Mouse (Mus musculus) hindbrain, embryonic 14.5 days (tissue): ENCODE measurements around the gene Tspo2. TPM values are rescaled to one million over a fixed set of nuclear protein-coding genes. Genes with fewer than 3 reads are reported as not detected.

Experiments
- ATAC-seq: fragments of 200-750 bp; cut with Nextera tagmentation; 2 replicates; pipeline ENCODE4 v1.8.0; 2017; ENCODE audit warnings: moderate number of reproducible peaks, mild to moderate bottlenecking, moderate TSS enrichment, moderate library complexity; ENCODE audit not compliant: low FRiP score
- DNase-seq: peaks from one replicate; pipeline ENCODE4 v3.0.0-alpha.2; 2015; ENCODE audit warnings: low spot score
- H3K27ac ChIP-seq: fragments of 300-500 bp; sonication (generic); 2 replicates; pipeline ENCODE4 v1.5.1; 2014; ENCODE audit warnings: mild to moderate bottlenecking, moderate library complexity
- H3K27me3 ChIP-seq: fragments of 300-500 bp; sonication (generic); 2 replicates; pipeline ENCODE4 v1.6.1; 2014; ENCODE audit warnings: mild to moderate bottlenecking, low read length, mixed read lengths; ENCODE audit not compliant: control insufficient read depth, insufficient read depth
- H3K36me3 ChIP-seq: fragments of 300-500 bp; sonication (generic); replicated peaks from 2 replicates; pipeline ENCODE4 v1.6.1; 2014; ENCODE audit not compliant: control insufficient read depth, insufficient read depth
- H3K4me1 ChIP-seq: fragments of 300-500 bp; sonication (generic); replicated peaks from 2 replicates; pipeline ENCODE4 v1.6.1; 2014; ENCODE audit warnings: antibody characterized with exemption, low read length, mixed read lengths; ENCODE audit not compliant: control insufficient read depth, insufficient read depth
- H3K4me2 ChIP-seq: fragments of 300-500 bp; sonication (generic); replicated peaks from 2 replicates; pipeline ENCODE4 v1.6.1; 2014; ENCODE audit warnings: mild to moderate bottlenecking, moderate library complexity
- H3K4me3 ChIP-seq: fragments of 300-500 bp; sonication (generic); replicated peaks from 2 replicates; pipeline ENCODE4 v1.5.1; 2014; ENCODE audit warnings: mild to moderate bottlenecking, low read length
- H3K9ac ChIP-seq: fragments of 300-500 bp; sonication (generic); 2 replicates; pipeline ENCODE4 v1.6.1; 2014
- H3K9me3 ChIP-seq: fragments of 300-500 bp; sonication (generic); 2 replicates; pipeline ENCODE4 v1.6.1; 2016; ENCODE audit warnings: low read length; ENCODE audit not compliant: control insufficient read depth
- WGBS: fragments of 180-500 bp; shearing (Covaris S2); extraction: QIAGEN DNeasy Blood & Tissue Kit; methylation state at CpG from one replicate; pipeline ENCODE4 v1.1.7; 2014; 5-methylcytosine and 5-hydroxymethylcytosine counted together
- polyA plus RNA-seq: library from polyadenylated mRNA; unstranded; fragments of >200 nt; fragmentation: Nextera tagmentation; extraction: Ambion mirVana; gene quantifications from 2 replicates; pipeline ENCODE4 v1.2.1, GENCODE M21; 2014

Tspo2 gene
- polyA plus RNA-seq, 1 experiment from 2014 or later, result 1.0 TPM

DNA sequence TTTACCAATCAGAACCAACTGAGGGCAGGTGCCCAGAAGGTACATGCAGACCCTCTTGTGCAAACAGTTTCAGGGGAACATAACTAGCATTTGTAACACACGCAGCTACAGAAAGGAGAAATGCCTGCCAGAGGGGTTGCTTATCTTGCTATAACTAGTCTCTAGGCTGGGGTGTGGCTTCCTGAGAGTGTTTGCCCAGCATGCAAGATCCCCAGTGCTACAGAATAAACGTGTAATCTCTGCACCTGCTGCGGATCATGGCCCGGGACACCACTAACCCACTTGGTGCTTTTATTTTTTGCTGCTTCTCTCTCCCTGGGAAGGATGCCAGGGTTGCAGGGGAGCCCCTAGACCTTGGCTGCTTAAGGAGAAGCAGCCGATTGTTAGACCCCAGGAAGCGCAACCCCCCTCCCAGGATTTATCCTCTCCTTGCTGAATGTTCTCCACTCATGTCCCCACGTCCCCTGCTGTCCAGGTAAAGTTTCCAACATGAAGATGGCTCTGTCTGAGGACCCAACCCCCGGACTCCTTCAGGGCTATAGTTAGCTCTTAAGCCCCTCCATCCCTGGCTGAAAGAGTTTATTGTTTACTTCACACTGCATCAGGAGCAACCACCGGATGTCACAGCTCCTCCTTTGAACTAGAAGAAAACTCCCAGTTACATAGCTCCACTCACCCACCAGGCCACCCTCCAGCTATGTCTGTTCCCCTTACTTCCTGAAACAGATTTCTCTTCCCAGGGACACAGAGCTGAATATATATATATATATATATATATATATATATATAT lies 25.3 kb downstream of the Tspo2 start:
- DNase-seq, result no peak
- Histone ChIP-seq H3K36me3 (no peaks in the 10 kb centered on the region), H3K4me2 (no peak overlapping the region)

DNA sequence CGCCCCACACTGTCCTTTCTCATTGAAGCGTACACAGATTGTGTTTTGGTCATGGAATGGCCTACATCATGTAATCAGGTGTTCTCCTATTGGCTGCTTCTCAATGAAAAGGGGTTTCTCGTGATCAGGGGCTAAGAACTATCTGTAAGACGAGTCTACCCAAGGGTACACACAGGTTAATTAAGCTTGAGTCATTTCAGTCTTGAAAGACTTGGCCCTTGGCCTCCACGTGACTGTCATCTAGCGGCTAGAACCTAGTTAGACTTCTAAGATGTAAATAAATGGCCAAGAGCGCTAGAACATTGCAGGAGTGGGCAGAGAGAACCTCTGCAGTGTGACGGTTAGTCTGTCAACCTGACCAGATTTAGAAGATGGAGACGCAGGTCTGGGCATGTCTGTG lies 27.1 kb downstream of the Tspo2 start:
- H3K27ac ChIP-seq, result no peak overlapping the region
- WGBS, result 90% methylated on average over 9 of the region's 9 CpGs
- ATAC-seq (no peak), DNase-seq (no peak)
- no peak overlapping the region for H3K4me2 ChIP-seq
- no peaks in the 10 kb centered on the region for H3K9me3 ChIP-seq
- H3K4me1 ChIP-seq, result no peaks in the 10 kb centered on the region; the same call in 1 of the 2 replicates
- no peak overlapping the region for H3K4me3 ChIP-seq
- no peak overlapping the region for H3K9ac ChIP-seq
- H3K36me3 ChIP-seq, result no peaks in the 10 kb centered on the region
- H3K27me3 ChIP-seq, result no peaks in the 10 kb centered on the region

More for the DNA sequence above, 25.3 kb downstream of the Tspo2 start:
- no peaks in the 10 kb centered on the region; the same call in 1 of the 2 replicates for H3K4me1 ChIP-seq
- no peak overlapping the region for H3K4me3 ChIP-seq
- H3K27ac ChIP-seq, result no peak overlapping the region
- ATAC-seq, result no peak
- H3K27me3 ChIP-seq, result no peaks in the 10 kb centered on the region
- WGBS, result 50% methylated on average over 9 of the region's 9 CpGs
- H3K9ac ChIP-seq, result no peak overlapping the region
- no peaks in the 10 kb centered on the region for H3K9me3 ChIP-seq

DNA sequence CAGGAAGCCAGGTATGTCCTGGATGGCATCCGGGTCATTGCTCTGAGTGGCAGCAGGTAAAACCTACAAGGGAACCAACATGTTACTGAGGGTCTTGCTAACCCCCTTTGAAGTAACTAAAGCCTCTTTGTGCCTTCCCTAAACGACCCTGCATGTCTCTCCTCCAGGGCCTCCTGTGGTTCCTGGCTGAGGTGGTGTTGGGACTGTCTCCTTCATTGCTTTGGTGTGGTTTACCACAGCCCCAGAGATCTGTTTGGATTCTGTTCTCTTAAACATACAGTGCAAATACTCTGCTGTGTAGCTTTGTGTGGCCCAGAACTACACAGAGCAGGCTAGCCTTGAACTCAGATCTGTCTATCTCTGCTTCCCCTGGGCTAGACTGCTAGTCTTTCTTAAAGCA lies 31.8 kb downstream of the Tspo2 start:
- 76% methylated on average over 2 of the region's 2 CpGs for WGBS
- H3K4me1 ChIP-seq, result no peaks in the 10 kb centered on the region
- H3K4me3 ChIP-seq, result no peak overlapping the region
- H3K36me3 ChIP-seq, result 0 out of 2 replicates have a peak, but pooled peaks cover 4% of the 10 kb centered on the region
- H3K4me2 ChIP-seq, result no peak overlapping the region
- H3K27ac ChIP-seq, result no peak overlapping the region
- H3K27me3 ChIP-seq, result no peaks in the 10 kb centered on the region
- no peaks in the 10 kb centered on the region for H3K9me3 ChIP-seq
- no peak overlapping the region for H3K9ac ChIP-seq
- DNase-seq (no peak), ATAC-seq (no peak)

DNA sequence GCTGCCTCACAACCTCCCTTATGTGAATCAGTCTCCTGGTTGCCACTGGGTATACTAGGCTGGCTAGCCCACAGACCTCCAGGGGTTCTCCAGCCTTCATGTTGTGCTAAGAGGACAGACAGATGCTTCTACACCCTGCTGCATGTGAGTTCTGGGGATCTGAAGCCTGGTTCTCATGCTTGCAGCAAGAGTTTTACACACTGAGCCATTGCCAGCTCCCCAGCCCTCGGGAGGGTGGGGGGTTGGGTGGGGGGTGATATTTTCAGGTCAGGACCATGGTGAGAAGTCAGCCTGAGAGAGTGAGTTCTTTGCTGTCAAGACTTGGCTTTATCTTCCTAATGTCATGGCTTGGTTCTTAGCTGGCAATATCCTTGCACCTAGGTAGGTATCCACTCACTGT lies 32.5 kb downstream of the Tspo2 start:
- Histone ChIP-seq H3K4me3 (no peak overlapping the region), H3K4me1 (no peaks in the 10 kb centered on the region), H3K27ac (no peak overlapping the region), H3K4me2 (no peak overlapping the region), H3K27me3 (no peaks in the 10 kb centered on the region), H3K36me3 (peaks cover 8% of the 10 kb centered on the region), H3K9me3 (no peaks in the 10 kb centered on the region), H3K9ac (no peak overlapping the region)
- DNase-seq (no peak), ATAC-seq (no peak)
- WGBS, result 100% methylated on average over 1 of the region's 1 CpGs

DNA sequence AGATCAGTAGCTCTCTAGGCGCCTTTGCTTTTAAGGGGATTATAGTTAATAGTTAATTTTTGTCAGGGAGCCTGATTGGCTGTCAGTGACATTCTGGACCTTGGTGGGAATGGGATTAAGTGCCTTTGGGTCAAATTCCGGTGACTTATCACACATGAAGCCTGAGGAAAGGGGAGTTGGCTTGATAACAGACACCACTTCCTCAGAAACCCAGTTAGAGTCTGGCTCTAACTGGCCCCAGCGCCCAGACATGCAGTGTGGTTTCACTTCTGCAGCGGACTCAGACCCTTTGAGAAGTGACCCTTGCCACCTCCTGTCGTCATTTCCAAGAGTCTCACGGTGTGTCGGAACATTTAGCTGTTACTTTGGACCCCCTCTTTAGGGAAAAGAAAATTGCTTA lies 33.1 kb downstream of the Tspo2 start:
- no peak overlapping the region for H3K4me2 ChIP-seq
- WGBS, result 82% methylated on average over 7 of the region's 7 CpGs
- no peaks in the 10 kb centered on the region for H3K9me3 ChIP-seq
- no peak for DNase-seq
- H3K27me3 ChIP-seq, result no peaks in the 10 kb centered on the region
- H3K4me3 ChIP-seq, result no peak overlapping the region
- no peak overlapping the region for H3K27ac ChIP-seq
- H3K9ac ChIP-seq, result no peak overlapping the region
- ATAC-seq, result no peak
- H3K36me3 ChIP-seq, result peaks cover 8% of the 10 kb centered on the region
- no peaks in the 10 kb centered on the region for H3K4me1 ChIP-seq

DNA sequence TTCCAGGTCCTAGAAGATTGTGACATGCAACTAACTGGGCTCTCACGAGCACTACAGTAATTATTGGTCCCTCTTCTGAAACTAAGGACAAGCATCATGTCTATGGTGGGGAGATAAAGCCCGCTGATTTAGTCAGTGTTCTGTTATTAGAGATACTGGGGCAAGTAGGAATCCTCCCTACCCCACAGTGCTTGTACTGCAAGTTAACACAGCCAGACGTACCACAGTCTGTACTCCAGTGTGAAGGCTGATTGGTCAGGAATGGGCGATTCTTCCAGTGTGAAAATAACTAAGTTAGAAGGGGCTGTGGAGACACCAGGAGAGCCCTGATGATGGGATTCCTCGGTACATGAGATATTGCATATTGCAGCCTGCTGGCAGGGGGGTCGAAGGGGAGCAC lies 33.8 kb downstream of the Tspo2 start:
- Histone ChIP-seq H3K4me3 (no peak overlapping the region), H3K27ac (no peak overlapping the region), H3K4me1 (no peaks in the 10 kb centered on the region), H3K4me2 (no peak overlapping the region), H3K9me3 (no peaks in the 10 kb centered on the region), H3K9ac (no peak overlapping the region), H3K36me3 (peaks cover 8% of the 10 kb centered on the region), H3K27me3 (no peaks in the 10 kb centered on the region)
- no peak for ATAC-seq
- DNase-seq, result no peak
- WGBS, result 92% methylated on average over 6 of the region's 6 CpGs

DNA sequence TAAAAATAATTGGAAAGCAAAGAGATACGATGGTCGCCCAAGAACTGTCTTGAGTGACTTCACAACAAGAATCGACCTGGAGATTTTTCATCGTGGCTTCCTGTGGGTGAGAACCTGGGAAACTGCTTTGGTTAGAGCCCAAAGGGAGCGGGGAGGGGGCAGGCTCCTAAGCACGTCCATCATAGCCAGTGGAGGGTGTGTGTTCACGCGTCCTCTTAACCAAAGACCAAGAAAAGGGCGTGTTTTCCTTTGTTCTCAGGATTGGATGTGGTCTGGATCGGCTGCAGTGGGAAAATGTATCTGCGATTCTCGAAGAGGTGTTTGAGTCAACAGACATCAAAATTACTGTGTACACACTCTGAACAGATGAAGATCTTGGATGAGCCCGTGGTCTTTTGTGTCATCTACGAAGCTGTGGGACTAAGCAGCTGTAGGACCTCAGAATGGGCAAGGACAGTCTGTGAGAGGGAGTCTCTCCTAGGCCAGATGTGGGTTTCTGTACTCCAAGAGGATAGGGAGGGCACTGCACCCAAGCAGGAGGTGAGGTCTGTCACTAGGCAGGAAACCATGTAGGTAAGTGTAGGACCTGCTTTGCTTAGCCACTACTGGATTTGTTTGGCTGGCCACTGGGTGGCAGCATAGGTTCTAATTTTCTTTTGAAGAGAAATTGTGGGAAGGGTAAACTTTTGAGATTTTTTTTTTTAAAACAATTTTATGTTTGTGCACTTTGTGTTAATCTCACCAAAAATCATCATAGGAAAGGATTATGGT lies 34.7 kb downstream of the Tspo2 start:
- no peak overlapping the region for H3K27ac ChIP-seq
- 91% methylated on average over 14 of the region's 14 CpGs for WGBS

DNA sequence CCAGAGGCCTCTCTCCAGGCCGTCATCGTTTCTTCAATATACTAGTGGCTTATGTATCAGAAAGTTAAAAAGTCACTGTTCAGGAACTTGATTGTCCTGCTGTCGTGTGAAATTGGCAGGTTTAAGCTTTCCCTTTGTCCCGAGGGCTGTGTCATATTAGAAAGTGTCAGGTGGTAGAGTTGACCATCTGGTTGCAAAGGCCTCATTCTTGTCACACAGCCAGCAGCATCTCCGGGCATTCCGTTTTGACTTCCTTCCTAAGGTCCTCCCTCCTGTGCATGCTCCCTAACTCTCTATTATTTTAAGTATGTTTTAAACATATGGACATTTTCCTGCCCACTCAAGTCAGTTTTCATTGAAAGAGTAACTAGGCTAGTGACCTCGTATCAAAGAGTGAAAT lies 35.3 kb downstream of the Tspo2 start:
- no peak for DNase-seq
- Histone ChIP-seq H3K36me3 (peaks cover 8% of the 10 kb centered on the region), H3K4me1 (peaks cover 9% of the 10 kb centered on the region), H3K9me3 (no peaks in the 10 kb centered on the region), H3K9ac (no peak overlapping the region), H3K27me3 (no peaks in the 10 kb centered on the region), H3K4me3 (no peak overlapping the region), H3K27ac (no peak overlapping the region), H3K4me2 (no peak overlapping the region)
- no peak for ATAC-seq
- 84% methylated on average over 7 of the region's 7 CpGs for WGBS

More for the DNA sequence above, 34.7 kb downstream of the Tspo2 start:
- DNase-seq (peak; percentile 83), ATAC-seq (peak; percentile 71; the same call in 1 of the 2 replicates)
- peaks cover 8% of the 10 kb centered on the region for H3K36me3 ChIP-seq
- no peak overlapping the region for H3K4me3 ChIP-seq
- H3K4me1 ChIP-seq, result peaks cover 3% of the 10 kb centered on the region
- no peaks in the 10 kb centered on the region for H3K27me3 ChIP-seq
- H3K9ac ChIP-seq, result no peak overlapping the region
- H3K4me2 ChIP-seq, result no peak overlapping the region
- no peaks in the 10 kb centered on the region for H3K9me3 ChIP-seq

DNA sequence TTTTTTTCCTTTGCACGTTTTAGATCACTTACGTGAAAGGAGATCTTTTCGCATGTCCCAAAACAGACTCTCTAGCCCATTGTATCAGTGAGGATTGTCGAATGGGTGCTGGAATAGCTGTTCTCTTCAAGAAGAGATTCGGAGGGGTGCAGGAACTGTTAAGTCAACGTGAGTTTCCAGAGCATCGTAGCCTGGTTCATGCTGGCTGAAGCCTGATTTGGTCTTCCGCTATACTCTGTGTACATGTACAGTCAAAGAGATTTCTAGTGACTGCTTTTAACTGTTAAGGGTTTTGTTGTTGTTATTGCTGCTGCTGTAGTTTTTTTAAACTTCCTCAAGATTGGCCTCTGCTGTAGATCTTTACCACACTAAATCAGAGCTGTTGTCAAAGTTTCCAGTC lies 40.1 kb downstream of the Tspo2 start:
- peak overlapping the region; percentile 87 for H3K4me2 ChIP-seq
- H3K27ac ChIP-seq, result peak overlapping the region; percentile 94; the same call in 1 of the 2 replicates
- ATAC-seq (no peak), DNase-seq (no peak)
- H3K4me1 ChIP-seq, result peaks cover 27% of the 10 kb centered on the region
- WGBS, result 55% methylated on average over 8 of the region's 8 CpGs
- H3K4me3 ChIP-seq, result peak overlapping the region; percentile 81
- no peaks in the 10 kb centered on the region for H3K27me3 ChIP-seq
- H3K36me3 ChIP-seq, result peaks cover 8% of the 10 kb centered on the region
- H3K9me3 ChIP-seq, result no peaks in the 10 kb centered on the region
- H3K9ac ChIP-seq, result peak overlapping the region; percentile 76
